Mouse (Mus musculus) liver, embryonic 11.5 days (tissue): ENCODE data around the gene Entpd1. TPM values are rescaled to one million over a fixed set of nuclear protein-coding genes. Genes with fewer than 3 reads are reported as not detected.
A peak's percentile ranks its signal among the peaks of the same experiment; 100 is the strongest.

ENCODE experiments used
- ATAC-seq: fragments of 200-750 bp; cut with Nextera tagmentation; replicated peaks from 2 replicates; pipeline ENCODE4 v1.8.0; 2017; ENCODE audit warnings: moderate number of reproducible peaks, mild to moderate bottlenecking, moderate TSS enrichment, moderate library complexity; ENCODE audit not compliant: low FRiP score
- DNase-seq: peaks from one replicate; pipeline ENCODE4 v3.0.0-alpha.2; 2017; ENCODE audit warnings: low spot score
- H3K27ac ChIP-seq: fragments of 300-500 bp; sonication (generic); 2 replicates; pipeline ENCODE4 v1.5.1; 2014; ENCODE audit warnings: mild to moderate bottlenecking, low read depth, low read length, control low read depth
- H3K27me3 ChIP-seq: fragments of 300-500 bp; sonication (generic); replicated peaks from 2 replicates; pipeline ENCODE4 v1.6.1; 2014; ENCODE audit warnings: low read length, mixed read lengths; ENCODE audit not compliant: control insufficient read depth, insufficient read depth
- H3K36me3 ChIP-seq: fragments of 300-500 bp; sonication (generic); 2 replicates; pipeline ENCODE4 v1.6.1; 2014; ENCODE audit warnings: mild to moderate bottlenecking, low read length, moderate library complexity, mixed read lengths; ENCODE audit not compliant: control insufficient read depth, insufficient read depth
- H3K4me1 ChIP-seq: fragments of 300-500 bp; sonication (generic); replicated peaks from 2 replicates; pipeline ENCODE4 v1.6.1; 2014; ENCODE audit warnings: low read length, mixed read lengths; ENCODE audit not compliant: control insufficient read depth, insufficient read depth
- H3K4me2 ChIP-seq: fragments of 300-500 bp; sonication (generic); 2 replicates; pipeline ENCODE4 v1.6.1; 2014; ENCODE audit warnings: mild to moderate bottlenecking, control low read depth, moderate library complexity
- H3K4me3 ChIP-seq: fragments of 300-500 bp; sonication (generic); 2 replicates; pipeline ENCODE4 v1.5.1; 2014; ENCODE audit warnings: low read depth, low read length, control low read depth
- H3K9ac ChIP-seq: fragments of 300-500 bp; sonication (generic); 2 replicates; pipeline ENCODE4 v1.6.1; 2014; ENCODE audit warnings: low read depth, low read length, control low read depth
- H3K9me3 ChIP-seq: fragments of 300-500 bp; sonication (generic); 2 replicates; pipeline ENCODE4 v1.6.1; 2016; ENCODE audit warnings: low read length, inconsistent platforms, mixed read lengths; ENCODE audit not compliant: control insufficient read depth
- WGBS: fragments of 180-500 bp; shearing (Covaris S2); extraction: QIAGEN DNeasy Blood & Tissue Kit; methylation state at CpG from one replicate; pipeline ENCODE4 v1.1.7; 2014; 5-methylcytosine and 5-hydroxymethylcytosine counted together
- polyA plus RNA-seq: library from polyadenylated mRNA; unstranded; fragments of >200 nt; fragmentation: Nextera tagmentation; extraction: Ambion mirVana; gene quantifications from 2 replicates; pipeline ENCODE4 v1.2.1, GENCODE M21; 2014

Entpd1 gene
- polyA plus RNA-seq, 1 experiment from 2014 or later, result 3.0 TPM

DNA sequence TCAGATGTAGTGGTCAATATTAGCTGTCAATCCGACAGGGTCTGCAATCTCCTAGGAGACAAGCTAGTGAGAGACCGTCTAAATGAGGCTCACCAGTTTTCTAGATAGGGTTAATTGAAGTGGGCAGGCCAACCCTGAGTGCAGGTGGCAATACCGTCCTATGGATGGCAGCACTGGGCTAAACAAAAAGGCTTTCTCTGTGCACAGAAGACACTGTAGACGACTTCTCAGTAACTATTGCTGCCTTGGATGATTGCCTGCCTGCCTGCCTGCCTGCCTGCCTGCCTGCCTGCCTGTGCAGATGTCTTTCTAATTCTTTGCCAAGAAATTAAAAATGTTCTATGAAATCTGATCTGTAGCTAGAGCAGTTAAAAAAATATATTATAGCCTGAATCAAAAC lies 134.4 kb downstream of the Entpd1 start:
- DNase-seq (no peak), ATAC-seq (no peak; the same call in 1 of the 2 replicates)
- no peaks in the 10 kb centered on the region for H3K9me3 ChIP-seq
- no peak overlapping the region for H3K4me2 ChIP-seq
- no peak overlapping the region for H3K9ac ChIP-seq
- H3K27me3 ChIP-seq, result no peaks in the 10 kb centered on the region
- no peaks in the 10 kb centered on the region for H3K36me3 ChIP-seq
- no peak overlapping the region for H3K27ac ChIP-seq
- WGBS, result 48% methylated on average over 4 of the region's 4 CpGs
- H3K4me1 ChIP-seq, result no peaks in the 10 kb centered on the region
- no peak overlapping the region for H3K4me3 ChIP-seq

GRCm38 (mm10) chr19:40748559-40748958 lies 136.4 kb downstream of the Entpd1 start, which contains the start of gene Cc2d2b:
Gene Cc2d2b, plus strand, starts transcription at chr19:40748753.
- Histone ChIP-seq H3K27me3 (no peaks in the 10 kb centered on the region), H3K9me3 (no peaks in the 10 kb centered on the region), H3K27ac (no peak within 1 kb of the TSS), H3K4me2 (peak within 1 kb of the TSS; percentile 15; the same call in 1 of the 2 replicates), H3K36me3 (no peaks in the 10 kb centered on the region), H3K9ac (no peak within 1 kb of the TSS), H3K4me3 (no peak within 1 kb of the TSS), H3K4me1 (no peaks in the 10 kb centered on the region)
- WGBS, result 59% methylated on average over 16 of the region's 17 CpGs
- ATAC-seq, result no peak
- no peak for DNase-seq

DNA sequence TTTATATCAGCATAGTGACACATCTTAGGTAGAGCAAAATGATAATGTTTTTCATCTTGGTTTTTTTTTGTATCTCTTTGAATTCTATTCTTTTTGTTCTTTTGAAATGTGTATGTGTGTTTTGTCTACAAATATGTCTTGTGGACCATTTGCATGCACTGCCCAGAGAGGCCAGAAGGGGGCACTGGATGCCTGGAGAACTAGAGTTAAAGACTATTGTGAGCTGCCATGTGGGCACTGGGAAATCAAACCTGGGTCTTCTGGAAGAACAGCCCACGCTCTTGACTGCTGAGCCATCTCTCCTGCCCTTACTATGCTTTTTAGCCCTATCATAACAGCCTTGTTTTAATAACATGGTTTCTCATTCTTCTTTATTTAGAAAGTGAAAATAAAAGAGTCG lies 142.1 kb downstream of the Entpd1 start:
- Histone ChIP-seq H3K9ac (no peak overlapping the region), H3K4me2 (no peak overlapping the region), H3K27ac (no peak overlapping the region), H3K36me3 (no peaks in the 10 kb centered on the region), H3K27me3 (no peaks in the 10 kb centered on the region), H3K4me1 (0 out of 2 replicates have a peak, but pooled peaks cover 2% of the 10 kb centered on the region), H3K4me3 (no peak overlapping the region), H3K9me3 (no peaks in the 10 kb centered on the region)
- no peak for ATAC-seq
- peak; percentile 62 for DNase-seq
- WGBS, result 67% methylated on average over 2 of the region's 2 CpGs

GRCm38 (mm10) chr19:40760071-40760470 lies 147.9 kb downstream of the Entpd1 start:
- peak; percentile 28 for DNase-seq
- Histone ChIP-seq H3K4me1 (peaks cover 15% of the 10 kb centered on the region), H3K4me2 (no peak overlapping the region), H3K27ac (no peak overlapping the region), H3K27me3 (no peaks in the 10 kb centered on the region), H3K36me3 (no peaks in the 10 kb centered on the region), H3K9me3 (no peaks in the 10 kb centered on the region), H3K9ac (no peak overlapping the region), H3K4me3 (no peak overlapping the region)
- ATAC-seq, result no peak
- 84% methylated on average over 2 of the region's 2 CpGs for WGBS

GRCm38 (mm10) chr19:40762023-40762759 lies 150.0 kb downstream of the Entpd1 start:
- WGBS, result 37% methylated on average over 22 of the region's 22 CpGs
- peak; percentile 42 for ATAC-seq
- peak; percentile 37 for DNase-seq
- no peaks in the 10 kb centered on the region for H3K27me3 ChIP-seq
- no peak overlapping the region for H3K27ac ChIP-seq
- H3K9me3 ChIP-seq, result no peaks in the 10 kb centered on the region
- H3K9ac ChIP-seq, result peak overlapping the region; percentile 35
- no peaks in the 10 kb centered on the region for H3K36me3 ChIP-seq
- peaks cover 15% of the 10 kb centered on the region for H3K4me1 ChIP-seq
- peak overlapping the region; percentile 29 for H3K4me3 ChIP-seq
- H3K4me2 ChIP-seq, result peak overlapping the region; percentile 62

DNA sequence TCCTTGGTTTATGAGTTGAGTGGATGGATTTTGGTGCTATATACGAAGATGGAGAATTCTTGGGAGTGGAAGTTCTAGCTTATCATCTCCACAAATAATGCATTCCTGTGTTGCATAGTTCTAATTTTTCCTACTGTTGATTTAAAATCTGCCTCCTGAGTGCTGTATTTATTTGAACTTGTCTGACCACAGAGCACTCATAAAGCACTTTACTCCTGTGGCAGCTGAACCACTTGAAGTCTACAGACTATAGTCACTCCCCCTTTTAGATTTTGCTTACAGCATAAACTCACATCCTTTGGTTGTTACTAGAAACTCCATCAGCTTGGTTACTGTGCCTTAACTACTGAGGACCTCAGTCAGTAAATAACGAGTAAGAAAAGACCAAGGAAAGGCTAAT lies 155.0 kb downstream of the Entpd1 start:
- Histone ChIP-seq H3K4me1 (peaks cover 9% of the 10 kb centered on the region), H3K9me3 (no peaks in the 10 kb centered on the region), H3K27ac (no peak overlapping the region), H3K36me3 (no peaks in the 10 kb centered on the region), H3K4me3 (no peak overlapping the region), H3K27me3 (no peaks in the 10 kb centered on the region), H3K9ac (no peak overlapping the region), H3K4me2 (peak overlapping the region; percentile 50)
- DNase-seq, result no peak
- WGBS, result 82% methylated on average over 2 of the region's 2 CpGs
- ATAC-seq, result no peak

DNA sequence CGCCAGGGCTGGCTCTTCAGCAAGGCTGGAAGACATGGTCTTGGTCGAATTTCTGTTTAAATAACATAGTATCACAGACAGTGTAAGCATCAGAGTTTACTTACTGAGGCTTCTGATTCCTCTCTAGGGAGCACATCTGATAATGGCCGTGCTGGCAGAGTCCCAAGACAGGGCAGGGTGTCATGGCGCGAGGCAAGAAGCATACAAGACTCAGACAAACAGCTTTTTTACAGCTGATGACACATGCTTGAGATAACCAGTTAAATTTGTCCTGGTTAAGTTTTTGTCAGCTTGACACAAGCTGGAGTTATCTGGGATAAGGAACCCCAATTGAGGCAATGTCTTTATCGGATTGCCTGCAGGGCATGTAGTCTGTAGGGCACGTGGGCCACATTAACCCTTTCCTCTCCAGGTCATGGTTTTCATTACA lies 157.2 kb downstream of the Entpd1 start:
- no peaks in the 10 kb centered on the region for H3K9me3 ChIP-seq
- peak; percentile 96 for ATAC-seq
- H3K4me2 ChIP-seq, result peak overlapping the region; percentile 61
- peaks cover 6% of the 10 kb centered on the region for H3K4me1 ChIP-seq
- H3K27me3 ChIP-seq, result no peaks in the 10 kb centered on the region
- 19% methylated on average over 7 of the region's 7 CpGs for WGBS
- no peaks in the 10 kb centered on the region for H3K36me3 ChIP-seq
- H3K27ac ChIP-seq, result peak overlapping the region; percentile 70
- H3K9ac ChIP-seq, result peak overlapping the region; percentile 57
- H3K4me3 ChIP-seq, result peak overlapping the region; percentile 30
- peak; percentile 54 for DNase-seq

DNA sequence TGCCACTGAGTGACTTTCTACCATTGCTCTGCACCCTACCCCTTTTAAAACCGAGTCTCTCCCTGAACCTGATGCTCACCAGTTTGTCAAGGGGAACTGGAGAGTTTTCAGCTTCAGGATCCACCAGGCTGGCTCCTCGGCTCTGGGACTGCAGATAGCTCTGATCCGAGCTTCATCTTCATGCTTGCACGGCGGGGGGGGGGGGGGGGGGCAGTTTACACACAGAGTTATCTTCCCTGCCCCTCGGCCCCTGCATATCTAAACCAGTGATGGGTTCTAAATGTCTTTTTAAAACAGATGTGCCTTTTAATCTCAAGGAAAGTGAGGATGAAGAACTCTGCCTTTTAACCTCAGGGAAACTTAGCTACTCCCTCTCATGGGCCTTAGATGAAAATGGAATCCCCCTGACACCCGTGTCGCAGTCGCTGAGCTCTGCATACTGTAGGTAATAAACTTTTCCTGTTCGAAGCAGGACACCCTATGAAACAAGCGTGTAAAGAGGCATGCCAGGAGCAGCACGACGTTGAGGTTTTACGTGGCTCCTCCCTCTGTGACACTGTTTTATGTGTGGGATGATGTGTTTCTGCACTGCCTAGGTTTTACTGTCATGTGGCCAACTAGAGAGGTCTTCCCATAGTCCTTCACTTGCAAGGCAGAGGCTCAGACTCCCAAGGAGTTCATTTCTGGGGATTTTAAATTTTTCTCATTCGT lies 176.0 kb downstream of the Entpd1 start:
- H3K9me3 ChIP-seq, result no peaks in the 10 kb centered on the region
- 58% methylated on average over 15 of the region's 15 CpGs for WGBS
- H3K27ac ChIP-seq, result no peak overlapping the region
- H3K4me1 ChIP-seq, result peaks cover 5% of the 10 kb centered on the region
- no peaks in the 10 kb centered on the region for H3K27me3 ChIP-seq
- no peak overlapping the region for H3K4me3 ChIP-seq
- no peaks in the 10 kb centered on the region for H3K36me3 ChIP-seq
- H3K9ac ChIP-seq, result no peak overlapping the region
- peak; percentile 23 for DNase-seq
- peak; percentile 54; the same call in 1 of the 2 replicates for ATAC-seq
- H3K4me2 ChIP-seq, result no peak overlapping the region
